Mouse (Mus musculus) bone marrow, adult 2 months (tissue): ENCODE data around the gene Lpcat2b. TPM values are rescaled to one million over a fixed set of nuclear protein-coding genes. Genes with fewer than 3 reads are reported as not detected.

ENCODE experiments used
- H3K27ac ChIP-seq: fragments of 200-500 bp; 2 replicates; pipeline ENCODE4 v1.5.1; 2012; ENCODE audit warnings: low read depth, mild to moderate bottlenecking, control low read depth, inconsistent platforms, low read length; ENCODE audit not compliant: control insufficient read depth, poor library complexity, insufficient read depth
- H3K4me1 ChIP-seq: fragments of 200-500 bp; 2 replicates; pipeline ENCODE4 v1.6.1; 2011; ENCODE audit warnings: low read length; ENCODE audit not compliant: control insufficient read depth, insufficient read depth
- H3K4me3 ChIP-seq: fragments of 200-500 bp; replicated peaks from 2 replicates; pipeline ENCODE3; 2011; ENCODE audit warnings: mild to moderate bottlenecking, low read depth, low read length, control low read depth; ENCODE audit not compliant: control insufficient read depth
- CTCF ChIP-seq: fragments of 200-500 bp; IDR thresholded peaks from 2 replicates; pipeline ENCODE4 v1.5.1; 2011; ENCODE audit warnings: low read length, control low read depth; ENCODE audit not compliant: control insufficient read depth, insufficient read depth
- POLR2A ChIP-seq: fragments of 200-500 bp; IDR thresholded peaks from 2 replicates; pipeline ENCODE4 v1.6.1; 2011; ENCODE audit warnings: low read depth, mild to moderate bottlenecking, control low read depth, low read length, borderline replicate concordance; ENCODE audit not compliant: control insufficient read depth
- WGBS: fragments of 180-500 bp; shearing (Covaris S2); methylation state at CpG from one replicate; pipeline ENCODE4 v1.1.7; 2018; 5-methylcytosine and 5-hydroxymethylcytosine counted together
- polyA plus RNA-seq: library from polyadenylated mRNA; stranded (reverse); fragments of >200 nt; gene quantifications from 2 replicates; pipeline ENCODE4 v1.2.4, GENCODE M21; 2011; ENCODE audit warnings: low replicate concordance; ENCODE audit not compliant: missing spikeins, insufficient read depth, insufficient read length

The Lpcat2b gene
- polyA plus RNA-seq, 1 experiment: not detected

GRCm38 (mm10) chr5:107450299-107450698 lies 18.9 kb downstream of the Lpcat2b start:
- WGBS: 91% methylated on average over 5 of the region's 5 CpGs
- Histone ChIP-seq H3K27ac (no peak overlapping the region), H3K4me3 (no peak overlapping the region), H3K4me1 (no peaks in the 10 kb centered on the region)
- TF ChIP-seq POLR2A: no peak
- TF ChIP-seq CTCF: no peak

- Histone ChIP-seq H3K4me1 (peaks cover 2% of the 10 kb centered on the region; the same call in 1 of the 2 replicates), H3K4me3 (no peak overlapping the region), H3K27ac (no peak overlapping the region)
- 64% methylated on average over 4 of the region's 4 CpGs for WGBS
- TF ChIP-seq POLR2A (no peak), CTCF (no peak)
Measured at GRCm38 (mm10) chr5:107462147-107463076, 31.1 kb downstream of the Lpcat2b start.

- no peak for TF ChIP-seq CTCF
- no peak for TF ChIP-seq POLR2A
- no peak overlapping the region for H3K4me3 ChIP-seq
- no peak overlapping the region for H3K27ac ChIP-seq
- peaks cover 2% of the 10 kb centered on the region; the same call in 1 of the 2 replicates for H3K4me1 ChIP-seq
- WGBS: 73% methylated on average over 5 of the region's 5 CpGs
Measured at GRCm38 (mm10) chr5:107466501-107466900, 35.2 kb downstream of the Lpcat2b start.

GRCm38 (mm10) chr5:107467098-107467497 lies 35.7 kb downstream of the Lpcat2b start:
- H3K27ac ChIP-seq: no peak overlapping the region
- no peak overlapping the region for H3K4me3 ChIP-seq
- 85% methylated on average over 4 of the region's 4 CpGs for WGBS
- H3K4me1 ChIP-seq: peaks cover 2% of the 10 kb centered on the region; the same call in 1 of the 2 replicates
- no peak for TF ChIP-seq POLR2A
- no peak for TF ChIP-seq CTCF

- Histone ChIP-seq H3K4me3 (no peak overlapping the region), H3K27ac (no peak overlapping the region), H3K4me1 (no peaks in the 10 kb centered on the region)
- 74% methylated on average over 10 of the region's 10 CpGs for WGBS
- TF ChIP-seq POLR2A: no peak
- TF ChIP-seq CTCF: no peak
Measured at GRCm38 (mm10) chr5:107470600-107471329, 39.4 kb downstream of the Lpcat2b start.

GRCm38 (mm10) chr5:107480194-107480593 lies 48.8 kb downstream of the Lpcat2b start:
- WGBS: 37% methylated on average over 2 of the region's 2 CpGs
- H3K4me3 ChIP-seq: no peak overlapping the region
- TF ChIP-seq POLR2A (no peak), CTCF (no peak)
- no peaks in the 10 kb centered on the region for H3K4me1 ChIP-seq
- no peak overlapping the region for H3K27ac ChIP-seq

Other genes with a start within 250 kb of the Lpcat2b start
- 4.9 and 7.4 TPM in 2 replicates for gene Tgfbr3, start 141.9 kb upstream of the Lpcat2b start, polyA plus RNA-seq
- gene Brdt, start 100.4 kb upstream of the Lpcat2b start, polyA plus RNA-seq: not detected in 2 replicates
- gene Ephx4, start 28.8 kb upstream of the Lpcat2b start, polyA plus RNA-seq: not detected in 2 replicates
- gene Btbd8, start 6.4 kb downstream of the Lpcat2b start, polyA plus RNA-seq: 2.9 and 3.5 TPM in 2 replicates
- gene Gm42669, start 76.1 kb downstream of the Lpcat2b start, polyA plus RNA-seq: not detected in 2 replicates
- not detected in 2 replicates for gene 1700028K03Rik, start 103.2 kb downstream of the Lpcat2b start, polyA plus RNA-seq
- 3.8 and 6.0 TPM in 2 replicates for gene Rpap2, start 165.8 kb downstream of the Lpcat2b start, polyA plus RNA-seq
- 2.7 and 4.6 TPM in 2 replicates for gene Glmn, start 166.3 kb downstream of the Lpcat2b start, polyA plus RNA-seq